Mouse (Mus musculus) heart, postnatal 0 days (tissue): Measurements from ENCODE around the gene Plekhm1. TPM values are rescaled to one million over a fixed set of nuclear protein-coding genes. Genes with fewer than 3 reads are reported as not detected.

ENCODE experiments used
- ATAC-seq: fragments of 200-750 bp; cut with Nextera tagmentation; 2 replicates; pipeline ENCODE4 v1.8.0; 2017; ENCODE audit warnings: low read depth, moderate number of reproducible peaks, moderate library complexity; ENCODE audit not compliant: insufficient read depth
- DNase-seq: peaks from one replicate; pipeline ENCODE4 v3.0.0-alpha.2; 2016; ENCODE audit warnings: low spot score
- H3K27ac ChIP-seq: fragments of 300-500 bp; sonication (generic); 2 replicates; pipeline ENCODE4 v1.5.1; 2014; ENCODE audit warnings: low read depth, mild to moderate bottlenecking
- H3K27me3 ChIP-seq: fragments of 300-500 bp; sonication (generic); 2 replicates; pipeline ENCODE4 v1.6.1; 2014; ENCODE audit warnings: low read length, mixed read lengths; ENCODE audit not compliant: control insufficient read depth, insufficient read depth
- H3K36me3 ChIP-seq: fragments of 300-500 bp; sonication (generic); replicated peaks from 2 replicates; pipeline ENCODE4 v1.6.1; 2014; ENCODE audit warnings: low read length, mixed read lengths; ENCODE audit not compliant: control insufficient read depth, insufficient read depth
- H3K4me1 ChIP-seq: fragments of 300-500 bp; sonication (generic); 2 replicates; pipeline ENCODE4 v1.6.1; 2014; ENCODE audit warnings: antibody characterized with exemption; ENCODE audit not compliant: control insufficient read depth, insufficient read depth
- H3K4me2 ChIP-seq: fragments of 300-500 bp; sonication (generic); 2 replicates; pipeline ENCODE4 v1.6.1; 2014; ENCODE audit warnings: low read depth, mild to moderate bottlenecking, low read length, moderate library complexity
- H3K4me3 ChIP-seq: fragments of 300-500 bp; sonication (generic); 2 replicates; pipeline ENCODE4 v1.5.1; 2014; ENCODE audit warnings: low read depth, low read length
- H3K9ac ChIP-seq: fragments of 300-500 bp; sonication (generic); replicated peaks from 2 replicates; pipeline ENCODE4 v1.6.1; 2014; ENCODE audit warnings: low read depth, low read length, mixed read lengths
- H3K9me3 ChIP-seq: fragments of 300-500 bp; sonication (generic); replicated peaks from 2 replicates; pipeline ENCODE4 v1.6.1; 2016; ENCODE audit warnings: low read length; ENCODE audit not compliant: control insufficient read depth
- CTCF ChIP-seq: IDR thresholded peaks from 2 replicates; pipeline ENCODE4 v1.5.1; 2016; ENCODE audit warnings: antibody characterized with exemption, control low read depth, low read depth
- EP300 ChIP-seq: IDR thresholded peaks from 2 replicates; pipeline ENCODE4 v1.6.1; 2016; ENCODE audit warnings: antibody characterized with exemption, low read depth
- WGBS: fragments of 180-500 bp; shearing (Covaris S2); extraction: QIAGEN DNeasy Blood & Tissue Kit; methylation state at CpG from one replicate; pipeline ENCODE4 v1.1.7; 2014; 5-methylcytosine and 5-hydroxymethylcytosine counted together
- polyA plus RNA-seq: library from polyadenylated mRNA; unstranded; fragments of >200 nt; fragmentation: Nextera tagmentation; extraction: Ambion mirVana; gene quantifications from 2 replicates; pipeline ENCODE4 v1.2.1, GENCODE M21; 2015
- total RNA-seq: library from RNA; depleted of rRNA; stranded (reverse); fragments of >200 nt; gene quantifications from 2 replicates; pipeline ENCODE4 v1.2.3, GENCODE M21; 2014; ENCODE audit warnings: low replicate concordance

Plekhm1 gene
- total and polyA plus RNA-seq, 2 experiments from 2014 or later: 3.4 to 3.9 TPM

DNA sequence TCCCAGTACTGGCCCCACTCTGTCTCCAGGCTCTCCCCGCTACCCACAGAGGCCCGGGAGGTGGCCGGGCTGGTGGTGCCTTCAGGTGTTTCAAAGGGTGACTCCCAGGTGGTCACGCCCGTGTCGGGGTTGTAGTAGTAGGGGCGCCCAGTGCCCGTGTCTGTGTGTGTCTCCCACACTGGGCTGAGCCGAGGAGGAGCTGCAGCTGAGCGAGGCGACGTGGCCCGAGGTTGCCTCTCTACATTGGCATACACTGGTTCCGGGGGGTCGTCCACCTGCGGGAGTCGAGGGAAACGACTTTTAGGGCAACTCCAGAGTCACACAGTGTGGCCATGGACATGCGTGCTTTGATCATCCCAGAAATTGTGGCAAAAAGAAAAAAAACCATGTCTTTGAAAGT is 72.4 kb downstream of the Plekhm1 start:
- H3K36me3 ChIP-seq: no peaks in the 10 kb centered on the region

DNA sequence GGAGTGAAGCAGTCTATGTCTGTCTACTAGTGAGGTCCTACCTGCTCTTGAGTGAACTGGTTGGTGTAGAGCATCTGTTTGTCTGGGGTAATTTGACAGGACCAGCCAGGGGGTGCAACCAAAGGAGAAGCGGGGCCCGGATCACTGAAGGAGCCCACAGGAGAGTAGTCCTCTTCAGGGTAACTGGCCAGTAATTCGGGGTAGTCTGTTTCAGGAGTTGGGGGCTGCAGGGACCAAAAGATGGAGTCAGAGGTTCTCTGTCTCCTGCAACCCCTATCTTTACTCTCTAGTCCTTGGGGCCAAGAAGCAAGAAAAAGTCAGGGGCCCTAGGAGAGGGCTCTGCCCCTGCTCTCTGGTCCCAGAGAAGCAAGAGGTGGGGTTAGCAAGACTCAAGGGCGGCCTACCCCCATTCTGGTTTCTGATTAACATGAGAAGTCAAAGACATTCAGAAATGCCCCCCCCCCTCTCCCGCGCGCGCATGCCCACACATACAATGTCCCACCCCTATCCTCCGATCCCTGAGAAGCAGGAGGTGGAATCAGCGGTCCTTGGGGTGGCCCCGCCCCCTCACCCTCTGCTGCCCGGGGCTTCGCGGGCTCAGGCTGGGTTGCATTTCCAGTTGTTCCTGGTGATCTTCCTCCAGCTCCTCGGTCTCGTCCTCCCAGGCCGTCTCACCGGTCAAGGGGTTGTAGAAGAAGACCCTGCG is 72.9 kb downstream of the Plekhm1 start:
- no peaks in the 10 kb centered on the region for H3K36me3 ChIP-seq
- TF ChIP-seq CTCF (no peak), EP300 (no peak)
- H3K4me3 ChIP-seq: no peak overlapping the region
- H3K4me1 ChIP-seq: no peaks in the 10 kb centered on the region
- ATAC-seq: no peak
- no peaks in the 10 kb centered on the region for H3K27me3 ChIP-seq
- 0 out of 2 replicates have a peak overlapping the region, but pooled peaks have one; percentile 14 for H3K4me2 ChIP-seq
- no peak overlapping the region for H3K9ac ChIP-seq
- DNase-seq: no peak
- no peak overlapping the region for H3K27ac ChIP-seq
- H3K9me3 ChIP-seq: no peaks in the 10 kb centered on the region
- 44% methylated on average over 15 of the region's 19 CpGs for WGBS

More for the DNA sequence above, 72.4 kb downstream of the Plekhm1 start:
- Histone ChIP-seq H3K4me3 (no peak overlapping the region), H3K4me2 (0 out of 2 replicates have a peak overlapping the region, but pooled peaks have one; percentile 14), H3K27ac (no peak overlapping the region), H3K9me3 (no peaks in the 10 kb centered on the region), H3K4me1 (no peaks in the 10 kb centered on the region), H3K9ac (no peak overlapping the region), H3K27me3 (no peaks in the 10 kb centered on the region)
- WGBS: 70% methylated on average over 19 of the region's 19 CpGs
- ATAC-seq: no peak
- TF ChIP-seq CTCF: no peak
- no peak for TF ChIP-seq EP300
- DNase-seq: no peak

DNA sequence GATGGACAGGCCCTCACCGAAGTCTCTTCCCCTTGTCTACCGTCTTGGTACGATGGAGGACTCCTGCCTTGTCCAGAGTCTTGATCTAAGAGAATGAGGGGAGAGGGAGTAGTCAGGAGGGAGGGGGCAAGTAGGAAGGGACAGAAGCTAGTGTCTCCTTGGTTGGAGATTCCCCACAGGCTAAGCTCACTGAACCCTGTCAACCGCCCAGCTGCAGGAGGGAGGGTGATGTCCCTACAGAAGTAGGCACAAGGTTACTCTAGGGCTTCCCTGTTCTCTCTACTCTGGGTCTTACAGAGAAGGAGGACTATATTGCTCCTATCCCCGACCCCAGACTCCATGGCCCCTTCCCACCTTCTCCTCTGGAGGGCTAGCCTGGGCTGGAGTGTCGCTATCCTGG is 73.8 kb downstream of the Plekhm1 start:
- H3K9me3 ChIP-seq: no peaks in the 10 kb centered on the region
- H3K36me3 ChIP-seq: no peaks in the 10 kb centered on the region
- no peak overlapping the region for H3K27ac ChIP-seq
- 86% methylated on average over 6 of the region's 6 CpGs for WGBS
- no peaks in the 10 kb centered on the region for H3K4me1 ChIP-seq
- peaks cover 6% of the 10 kb centered on the region; the same call in 1 of the 2 replicates for H3K27me3 ChIP-seq
- ATAC-seq: no peak
- TF ChIP-seq CTCF (no peak), EP300 (no peak)
- no peak overlapping the region for H3K4me3 ChIP-seq
- DNase-seq: no peak
- H3K9ac ChIP-seq: no peak overlapping the region
- H3K4me2 ChIP-seq: no peak overlapping the region

DNA sequence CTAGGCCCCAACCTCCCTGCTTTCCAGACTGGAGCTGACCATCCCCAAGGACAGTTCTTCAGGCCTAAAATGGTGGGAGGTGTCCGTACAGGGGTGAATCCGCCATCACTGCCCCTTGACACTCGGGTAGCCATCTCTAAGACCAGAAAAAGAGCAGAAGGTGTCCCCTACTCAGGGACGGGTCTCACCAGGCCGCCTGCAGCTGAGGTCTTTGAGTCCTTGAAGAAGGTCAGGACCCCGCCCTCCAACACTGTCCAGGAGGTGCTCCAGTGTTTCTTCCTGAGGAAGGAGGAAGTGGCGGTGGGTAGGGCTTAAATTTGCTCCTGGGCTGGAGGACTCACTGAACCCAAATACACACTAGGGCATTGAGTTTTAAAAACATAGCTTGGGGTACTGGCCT is 74.4 kb downstream of the Plekhm1 start:
- Histone ChIP-seq H3K4me1 (no peaks in the 10 kb centered on the region), H3K4me3 (no peak overlapping the region), H3K9ac (no peak overlapping the region), H3K9me3 (no peaks in the 10 kb centered on the region), H3K27me3 (peaks cover 10% of the 10 kb centered on the region; the same call in 1 of the 2 replicates), H3K27ac (no peak overlapping the region), H3K36me3 (no peaks in the 10 kb centered on the region), H3K4me2 (no peak overlapping the region)
- no peak for DNase-seq
- WGBS: 82% methylated on average over 7 of the region's 7 CpGs
- TF ChIP-seq CTCF (no peak), EP300 (no peak)
- ATAC-seq: no peak

DNA sequence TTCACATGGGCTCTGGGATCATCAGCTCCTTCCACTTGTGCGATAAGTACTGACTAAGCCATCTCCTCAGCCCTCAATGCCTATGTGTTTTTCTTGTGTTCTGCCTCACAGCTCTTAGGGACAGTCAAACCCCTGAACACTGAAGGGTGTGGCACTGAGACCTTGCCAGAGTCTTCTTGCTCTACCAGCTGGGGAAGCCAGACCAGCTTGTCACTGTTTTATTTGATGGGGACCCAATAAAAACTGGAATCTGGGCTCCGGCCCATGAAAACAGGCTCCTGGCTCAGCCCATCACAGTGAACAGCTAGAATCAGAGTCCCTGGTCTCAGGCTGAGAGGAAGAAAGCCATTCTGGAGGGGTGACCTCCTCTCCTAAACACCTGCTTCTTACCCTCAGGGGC is 75.3 kb downstream of the Plekhm1 start:
- no peak overlapping the region for H3K4me3 ChIP-seq
- peaks cover 14% of the 10 kb centered on the region; the same call in 1 of the 2 replicates for H3K27me3 ChIP-seq
- no peaks in the 10 kb centered on the region for H3K36me3 ChIP-seq
- ATAC-seq (no peak), DNase-seq (no peak)
- H3K27ac ChIP-seq: no peak overlapping the region
- H3K4me1 ChIP-seq: no peaks in the 10 kb centered on the region; the same call in 1 of the 2 replicates
- no peak overlapping the region for H3K4me2 ChIP-seq
- 82% methylated on average over 2 of the region's 2 CpGs for WGBS
- H3K9ac ChIP-seq: no peak overlapping the region
- H3K9me3 ChIP-seq: no peaks in the 10 kb centered on the region
- no peak for TF ChIP-seq EP300
- TF ChIP-seq CTCF: no peak
